Mouse (Mus musculus): ENCODE results near the gene Rpa1.
"Not testable (repeated sequence)": the region's sequence is repeated elsewhere in the genome, so short reads cannot be mapped to it uniquely, and the experiment has no call there.

Gene Rpa1

GRCm38 (mm10) chr11:75319246-75319645 lies 28.9 kb downstream of the Rpa1 start:
- no peak for DNase-seq

GRCm38 (mm10) chr11:75318351-75319221 lies 29.5 kb downstream of the Rpa1 start:
- no peak for DNase-seq

GRCm38 (mm10) chr11:75313834-75314233 lies 34.3 kb downstream of the Rpa1 start:
- DNase-seq = no peak

GRCm38 (mm10) chr11:75311751-75312150 lies 36.4 kb downstream of the Rpa1 start:
- DNase-seq = no peak

- DNase-seq = no peak
These were observed 37.3 kb downstream of the Rpa1 start for GRCm38 (mm10) chr11:75310813-75311212.

GRCm38 (mm10) chr11:75308650-75309049 lies 39.5 kb downstream of the Rpa1 start:
- DNase-seq = no peak

GRCm38 (mm10) chr11:75304797-75305196 lies 43.3 kb downstream of the Rpa1 start:
- no peak for DNase-seq

- no peak for DNase-seq
These were observed 47.2 kb downstream of the Rpa1 start for GRCm38 (mm10) chr11:75300954-75301353.

- no peak for DNase-seq
These were observed 48.3 kb downstream of the Rpa1 start for GRCm38 (mm10) chr11:75299786-75300185.

- no peak for DNase-seq
These were observed 49.6 kb downstream of the Rpa1 start for GRCm38 (mm10) chr11:75298491-75298890.

- DNase-seq = no peak
These were observed 50.5 kb downstream of the Rpa1 start for GRCm38 (mm10) chr11:75297631-75298030.

- no peak for DNase-seq
These were observed 51.6 kb downstream of the Rpa1 start for GRCm38 (mm10) chr11:75296406-75297005.

GRCm38 (mm10) chr11:75295534-75295933 lies 52.6 kb downstream of the Rpa1 start:
- DNase-seq = not testable (repeated sequence)

- DNase-seq = no peak
These were observed 53.3 kb downstream of the Rpa1 start for GRCm38 (mm10) chr11:75294862-75295261.

GRCm38 (mm10) chr11:75293852-75294361 lies 54.2 kb downstream of the Rpa1 start:
- no peak for DNase-seq

GRCm38 (mm10) chr11:75292281-75292680 lies 55.8 kb downstream of the Rpa1 start:
- DNase-seq = no peak

GRCm38 (mm10) chr11:75291389-75292215 lies 56.5 kb downstream of the Rpa1 start:
- DNase-seq = no peak

GRCm38 (mm10) chr11:75290566-75291271 lies 57.4 kb downstream of the Rpa1 start:
- peak; percentile 89 to 90 for DNase-seq

- DNase-seq = no peak
These were observed 59.0 kb downstream of the Rpa1 start for GRCm38 (mm10) chr11:75289120-75289519.

- DNase-seq = no peak
These were observed 59.6 kb downstream of the Rpa1 start for GRCm38 (mm10) chr11:75288517-75288916.

GRCm38 (mm10) chr11:75287940-75288339 lies 60.2 kb downstream of the Rpa1 start:
- DNase-seq = no peak

GRCm38 (mm10) chr11:75286868-75287267 lies 61.3 kb downstream of the Rpa1 start:
- no peak for DNase-seq
